Mouse (Mus musculus) left cerebral cortex, postnatal 10 days (tissue): ENCODE measurements around the gene Mpig6b. TPM values are rescaled to one million over a fixed set of nuclear protein-coding genes. Genes with fewer than 3 reads are reported as not detected.
A peak's percentile ranks its signal among the peaks of the same experiment; 100 is the strongest.
"Not testable (repeated sequence)": the region's sequence is repeated elsewhere in the genome, so short reads cannot be mapped to it uniquely, and the experiment has no call there.

Source experiments
- DNase-seq, 2 experiments: peaks; one replicate each; pipeline ENCODE4 v3.0.0; 2021 to 2022; ENCODE audit warnings: low spot score in 2 of 2, mixed read lengths in 1 of 2; ENCODE audit errors: extremely low spot score in 1 of 2
- intact Hi-C: fragments of 180-260 bp; cut with DNase I; formaldehyde crosslinking; loops from one replicate; pipeline ENCODE4 v1.15.1; 2025
- total RNA-seq, 2 experiments: library from RNA; stranded (reverse); gene quantifications; 2 replicates each; pipeline ENCODE4 v1.2.3; 2021

Gene Mpig6b
- total RNA-seq, 2 experiments from 2014 or later, result not detected

- DNase-seq, result no peak
- intact Hi-C loops, result no loop called here
Measured at GRCm38 (mm10) chr17:35048149-35048931, 17.6 kb downstream of the Mpig6b start.

GRCm38 (mm10) chr17:35047688-35048087, 18.3 kb downstream of the Mpig6b start:
- intact Hi-C loops, result no loop called here
- DNase-seq, result no peak

GRCm38 (mm10) chr17:35046681-35047455, 19.1 kb downstream of the Mpig6b start, which contains the start of gene Msh5:
Gene Msh5 (minus strand): TSS chr17:35046745.
- intact Hi-C loops, result no loop called here
- DNase-seq, result peak; percentile 96 to 98

DNA sequence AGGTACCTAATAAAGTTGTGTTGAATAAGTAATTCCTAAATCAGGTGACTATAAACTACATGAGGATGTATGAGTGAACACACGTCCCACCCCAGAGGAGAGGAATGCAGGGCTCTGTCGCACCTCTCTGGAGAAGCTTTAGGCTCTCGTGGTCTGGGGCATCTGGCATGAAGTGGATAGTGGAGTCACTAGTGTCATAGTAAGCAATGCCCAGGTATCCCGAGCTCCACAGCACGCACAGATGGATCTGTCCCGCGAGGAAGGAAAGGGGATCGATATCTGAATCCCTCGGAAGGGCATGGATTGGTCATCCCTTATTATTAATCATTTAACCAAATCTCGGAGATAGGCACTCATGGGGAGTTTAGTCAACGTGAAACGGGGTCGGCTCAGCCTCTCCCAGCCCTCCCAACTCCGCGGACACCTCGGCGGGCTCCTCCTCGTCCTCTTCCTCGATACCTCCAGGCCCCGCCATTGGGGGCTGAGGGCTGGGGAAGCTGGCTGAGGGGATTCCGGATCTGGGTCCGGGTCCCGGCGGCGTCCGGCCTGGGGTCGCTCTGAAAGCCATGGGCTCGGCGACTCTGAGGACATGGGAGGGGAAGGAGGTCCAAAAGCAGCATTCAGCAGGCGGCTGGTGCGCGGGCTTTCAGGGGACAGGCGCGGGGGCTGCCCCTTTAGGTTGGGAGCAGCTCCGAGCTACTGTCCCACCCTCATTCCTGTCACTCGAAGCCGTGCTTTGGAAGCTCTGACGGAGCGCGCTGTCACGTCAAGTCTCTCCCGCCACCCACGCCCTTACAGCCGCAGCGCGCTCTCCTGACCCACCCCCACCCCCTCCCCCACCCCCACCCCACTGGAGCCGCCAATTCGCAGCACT, 19.9 kb downstream of the Mpig6b start:
- DNase-seq, result no peak
- intact Hi-C loops, result no loop called here

DNA sequence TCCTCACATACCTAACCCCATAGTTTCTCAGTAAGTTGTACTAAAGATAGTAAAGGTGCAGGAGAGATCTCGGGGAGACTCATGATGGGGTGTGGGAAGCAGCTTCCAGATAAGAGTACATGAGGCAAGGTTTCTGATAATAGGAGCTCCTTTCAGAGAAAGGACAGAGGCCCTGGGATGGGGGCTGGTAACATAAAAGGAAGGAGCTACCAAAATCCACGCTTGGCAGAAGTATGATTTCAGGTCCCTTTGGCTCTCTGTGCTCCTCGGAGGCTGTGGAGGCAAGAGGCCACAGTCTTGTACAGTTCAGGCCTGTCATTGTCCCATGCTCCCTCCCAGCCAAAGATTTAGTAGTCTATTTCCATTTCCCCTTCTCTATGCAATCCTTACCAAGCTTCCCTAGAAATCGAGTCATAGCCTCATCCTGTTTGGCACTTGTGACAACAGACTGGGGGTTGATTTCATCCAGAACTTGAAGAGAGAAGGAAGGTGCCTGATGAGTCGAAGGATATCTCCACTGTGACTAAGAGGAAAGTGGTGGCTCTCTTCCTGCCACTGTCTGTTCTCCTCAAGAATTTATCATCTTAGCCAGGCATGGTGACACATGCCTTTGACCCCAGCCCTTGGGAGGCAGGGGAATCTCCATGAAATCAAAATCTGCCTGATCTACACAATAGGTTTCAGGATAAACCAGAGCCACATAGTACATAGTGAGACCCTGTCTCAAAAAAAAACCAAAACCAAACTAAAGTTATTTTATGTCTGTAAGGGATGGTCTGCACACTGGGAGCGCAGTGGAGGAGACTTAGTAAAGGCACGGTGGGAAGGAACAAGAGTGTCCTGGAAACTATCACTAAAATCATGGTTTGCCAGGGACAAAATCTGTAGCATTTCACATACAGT, 20.8 kb downstream of the Mpig6b start:
- intact Hi-C loops, result no loop called here
- DNase-seq, result no peak

DNA sequence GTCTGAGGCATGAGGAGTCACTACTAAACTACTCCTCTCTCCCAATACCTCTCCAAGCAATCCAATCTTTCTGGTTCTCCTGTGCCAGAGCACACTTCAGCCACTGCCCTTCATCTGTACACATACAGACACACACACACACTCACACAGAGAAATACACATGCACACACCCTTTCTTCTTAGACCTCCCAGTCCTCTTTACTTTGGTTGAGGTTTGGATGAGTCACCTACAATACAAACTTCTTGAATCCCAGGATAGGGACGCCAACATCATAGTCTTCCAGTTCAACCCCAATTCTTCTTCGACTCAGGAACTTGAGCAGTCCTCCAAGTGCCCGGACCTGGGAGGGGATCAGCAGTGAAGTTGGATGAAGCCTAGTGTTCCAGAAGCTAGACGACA, 22.2 kb downstream of the Mpig6b start:
- intact Hi-C loops, result no loop called here
- DNase-seq, result no peak

DNA sequence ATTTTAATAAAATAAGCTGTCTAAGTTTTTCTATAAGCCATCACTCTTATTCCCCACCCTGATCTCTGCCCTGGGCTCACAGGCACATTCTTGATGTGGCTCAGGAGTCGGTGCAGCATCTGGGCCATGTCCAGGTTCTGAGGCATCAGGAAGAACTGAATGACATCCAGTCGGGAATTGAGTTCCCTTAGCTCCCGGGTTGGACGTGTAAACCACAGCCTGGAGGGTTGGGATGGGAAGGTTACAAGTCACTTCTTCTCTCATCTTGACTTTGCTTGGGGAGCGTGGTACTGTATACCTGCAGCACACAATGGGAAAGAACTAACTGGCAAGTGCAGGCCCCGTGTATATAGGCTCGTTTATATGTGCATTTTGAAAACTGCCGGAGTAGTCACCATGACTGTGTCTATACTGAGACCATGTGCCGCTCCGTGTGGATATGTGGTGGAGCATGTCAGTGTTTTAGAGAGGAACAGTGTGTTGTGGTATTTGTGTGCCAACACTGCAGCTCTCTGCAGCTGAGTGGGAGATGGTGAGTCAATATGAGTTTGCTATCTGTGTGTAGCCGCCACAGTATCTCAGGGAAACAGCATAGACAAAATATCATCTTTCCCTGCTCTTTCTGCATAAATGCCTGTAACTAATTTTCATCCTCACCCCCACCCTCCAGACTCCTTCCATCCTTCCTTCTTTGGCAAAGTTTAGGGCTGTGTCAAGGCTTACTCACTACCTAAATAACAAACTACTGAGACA, 26.7 kb downstream of the Mpig6b start:
- no peak for DNase-seq

DNA sequence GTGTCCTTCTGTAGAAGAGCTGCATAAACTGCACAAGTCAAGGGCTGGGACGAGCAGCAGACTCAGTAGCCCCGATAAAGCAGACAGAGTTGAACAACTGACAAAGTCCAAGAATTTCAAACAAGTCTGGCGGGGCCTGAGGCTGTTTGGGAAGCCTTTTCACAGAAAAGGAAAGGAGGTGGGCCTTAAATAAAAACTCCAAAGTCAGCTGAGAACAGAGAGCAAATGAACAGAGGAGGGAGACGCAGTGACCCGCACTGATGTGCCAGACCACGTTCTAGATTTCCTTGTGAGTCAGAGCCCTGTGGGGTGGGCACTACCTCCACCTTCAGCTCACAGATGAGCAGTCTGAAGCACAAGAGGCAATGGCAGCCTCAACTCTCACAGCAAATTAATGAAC, 31.1 kb downstream of the Mpig6b start:
- intact Hi-C loops, result no loop called here
- no peak for DNase-seq

More for the DNA sequence above, 26.7 kb downstream of the Mpig6b start:
- intact Hi-C loops, result no loop called here

- intact Hi-C loops, DNase-seq: not testable (repeated sequence)
Measured at GRCm38 (mm10) chr17:35033703-35034102, 32.3 kb downstream of the Mpig6b start.

GRCm38 (mm10) chr17:35032323-35032870, 33.6 kb downstream of the Mpig6b start:
- DNase-seq, result no peak
- intact Hi-C loops, result no loop called here

- DNase-seq, result no peak
- intact Hi-C loops, result no loop called here
Measured at GRCm38 (mm10) chr17:35031880-35032279, 34.1 kb downstream of the Mpig6b start.

DNA sequence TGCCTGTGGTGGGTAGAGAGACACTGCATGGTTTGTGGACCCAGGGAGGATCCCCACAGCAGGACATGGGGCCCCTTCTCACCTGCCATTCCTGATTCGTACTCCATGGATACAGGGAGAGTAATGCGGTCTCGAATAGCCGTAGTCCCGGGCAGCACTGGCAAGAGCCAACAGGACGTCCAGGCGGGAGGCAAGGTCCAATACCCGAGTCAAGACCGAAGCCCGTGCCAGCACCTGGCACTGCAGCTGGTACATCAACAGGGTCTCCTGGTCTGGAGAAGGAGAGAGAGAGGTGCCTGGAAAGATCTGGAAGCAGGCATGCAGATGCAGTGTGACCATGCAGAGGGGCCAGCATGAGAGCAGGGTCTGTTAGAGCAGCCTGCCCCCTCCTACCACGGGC, 34.7 kb downstream of the Mpig6b start:
- intact Hi-C loops, result no loop called here
- DNase-seq, result no peak

- DNase-seq, result no peak
- intact Hi-C loops, result no loop called here
Measured at GRCm38 (mm10) chr17:35029691-35030532, 36.1 kb downstream of the Mpig6b start.

- no peak for DNase-seq
- intact Hi-C loops, result no loop called here
Measured at GRCm38 (mm10) chr17:35028315-35028714, 37.7 kb downstream of the Mpig6b start.

GRCm38 (mm10) chr17:35027277-35028068, 38.5 kb downstream of the Mpig6b start, which contains the start of gene Sapcd1:
Gene Sapcd1 (minus strand): TSS chr17:35028016.
- intact Hi-C loops, result no loop called here
- peak in 1 of 2 experiments; percentile 80 for DNase-seq

DNA sequence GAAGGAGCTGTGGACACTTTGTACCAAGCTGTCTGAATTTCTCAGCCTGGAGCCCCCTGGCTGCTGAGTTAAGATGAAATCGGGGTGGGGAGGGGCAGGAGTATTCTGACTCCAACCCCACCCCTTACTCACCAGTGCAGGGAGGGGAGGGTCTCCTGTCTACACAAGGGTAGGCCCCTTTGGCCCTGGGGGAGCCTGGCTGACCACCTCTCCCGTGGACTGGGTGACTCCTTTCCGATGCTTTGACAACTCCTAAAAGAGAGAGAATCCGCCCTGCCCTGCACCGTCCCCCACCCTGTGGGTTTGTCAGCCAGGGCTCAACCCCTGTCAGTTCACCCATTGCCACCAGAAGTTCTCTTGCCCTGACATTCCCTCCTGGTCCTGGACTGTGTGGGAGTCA, 39.8 kb downstream of the Mpig6b start:
- no peak for DNase-seq
- intact Hi-C loops, result no loop called here
